Mouse (Mus musculus): ENCODE measurements around the gene Slc24a5. TPM values are rescaled to one million over a fixed set of nuclear protein-coding genes. Genes with fewer than 3 reads are reported as not detected.

The Slc24a5 gene
- polyA plus RNA-seq, 1 experiment from 2014 or later: 4.0 TPM

DNA sequence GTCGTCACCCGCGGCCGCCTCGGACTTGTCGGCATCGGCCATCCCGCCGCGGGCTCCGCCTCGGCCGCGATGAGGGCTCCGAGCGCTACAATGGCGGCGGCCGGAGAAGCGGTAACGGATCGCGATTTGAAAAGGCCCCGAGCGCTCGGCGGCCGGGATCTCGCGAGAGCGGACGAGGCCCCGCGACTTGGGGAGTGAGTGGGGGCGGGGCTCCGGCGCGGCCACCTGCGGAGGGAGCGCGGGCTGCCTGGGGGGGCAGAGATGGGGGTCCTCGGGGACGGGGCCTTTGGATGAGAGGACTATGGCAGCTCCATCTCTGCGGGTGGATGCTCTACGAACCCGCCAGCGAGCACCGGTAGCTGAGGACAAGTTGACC is 55.5 kb downstream of the Slc24a5 start, which contains the start of gene Myef2:
TSS of gene Myef2 (minus strand) at position 185 of the 376 bp plus-strand sequence.
- Histone ChIP-seq H3K9ac (replicated peaks) (peak within 1 kb of the TSS; percentile 96), H3K36me3 (no peaks in the 10 kb centered on the region), H3K9me3 (no peaks in the 10 kb centered on the region), H3K4me2 (replicated peaks) (peak within 1 kb of the TSS; percentile 77), H3K27ac (replicated peaks) (peak within 1 kb of the TSS; percentile 97), H3K4me3 (peak within 1 kb of the TSS; percentile 79), H3K4me1 (peaks cover 25% of the 10 kb centered on the region), H3K27me3 (0 out of 2 replicates have a peak, but pooled peaks cover 4% of the 10 kb centered on the region)
- peak; percentile 86 for ATAC-seq (ENCODE audit: low FRiP score, low read depth)
- WGBS: under 1% methylated on average over 37 of the region's 48 CpGs

DNA sequence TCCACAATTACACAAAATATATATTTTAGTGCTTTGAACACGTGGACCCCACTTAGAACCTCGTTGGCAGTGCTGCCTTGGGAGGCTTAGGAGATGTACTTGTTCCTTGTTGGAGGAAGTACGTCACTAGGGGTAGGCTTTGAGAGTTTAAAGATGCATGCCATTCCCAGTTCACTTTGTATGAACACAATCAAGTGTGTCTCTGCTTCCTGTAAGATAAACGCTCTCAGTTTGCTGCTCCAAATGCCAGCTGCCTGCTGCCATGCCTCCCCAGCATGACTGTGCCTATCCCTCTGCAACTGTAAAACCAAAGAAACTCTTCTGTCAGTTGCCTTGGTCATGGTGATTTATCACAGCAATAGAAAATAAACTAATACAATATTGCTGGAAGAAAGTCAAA is 57.9 kb downstream of the Slc24a5 start:
- Histone ChIP-seq H3K4me3 (no peak overlapping the region), H3K9ac (replicated peaks) (no peak overlapping the region), H3K36me3 (no peaks in the 10 kb centered on the region), H3K27me3 (0 out of 2 replicates have a peak, but pooled peaks cover 4% of the 10 kb centered on the region), H3K4me2 (replicated peaks) (no peak overlapping the region), H3K9me3 (no peaks in the 10 kb centered on the region), H3K4me1 (peaks cover 12% of the 10 kb centered on the region), H3K27ac (replicated peaks) (no peak overlapping the region)
- ATAC-seq (ENCODE audit: low FRiP score, low read depth): no peak
- 47% methylated on average over 4 of the region's 4 CpGs for WGBS

DNA sequence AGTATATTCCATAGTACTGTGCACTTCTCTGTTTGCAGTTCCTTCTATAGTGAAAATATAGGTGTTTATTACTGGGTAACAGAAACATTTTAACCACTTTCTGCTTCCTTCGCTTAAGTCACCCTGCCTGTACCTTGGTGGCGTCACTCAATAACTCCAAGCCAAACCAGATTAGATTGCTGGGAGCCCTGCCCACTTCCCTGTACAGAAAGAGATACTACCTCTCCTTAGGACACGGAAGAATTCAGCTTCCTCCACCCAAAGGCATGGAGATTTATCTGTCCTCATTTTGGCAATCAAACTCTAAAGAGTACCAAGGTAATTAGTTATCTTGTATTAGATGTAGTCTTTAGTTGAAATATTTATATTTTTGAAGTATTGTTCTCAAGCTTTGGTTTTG is 58.9 kb downstream of the Slc24a5 start:
- no peak for ATAC-seq (ENCODE audit: low FRiP score, low read depth)
- H3K27me3 ChIP-seq: 0 out of 2 replicates have a peak, but pooled peaks cover 4% of the 10 kb centered on the region

GRCm38 (mm10) chr2:125134113-125134512 is 66.2 kb downstream of the Slc24a5 start:
- no peak overlapping the region for H3K9ac ChIP-seq (replicated peaks)
- no peaks in the 10 kb centered on the region for H3K36me3 ChIP-seq
- H3K4me3 ChIP-seq: no peak overlapping the region
- no peak overlapping the region for H3K4me2 ChIP-seq (replicated peaks)
- no peak overlapping the region for H3K27ac ChIP-seq (replicated peaks)
- WGBS: 17% methylated on average over 4 of the region's 4 CpGs
- no peaks in the 10 kb centered on the region for H3K27me3 ChIP-seq
- peak; percentile 58 for ATAC-seq (ENCODE audit: low FRiP score, low read depth)
- peaks cover 15% of the 10 kb centered on the region for H3K4me1 ChIP-seq
- H3K9me3 ChIP-seq: no peaks in the 10 kb centered on the region

More for the DNA sequence above, 58.9 kb downstream of the Slc24a5 start:
- Histone ChIP-seq H3K4me3 (no peak overlapping the region), H3K4me2 (replicated peaks) (no peak overlapping the region), H3K27ac (replicated peaks) (no peak overlapping the region), H3K36me3 (no peaks in the 10 kb centered on the region), H3K9me3 (no peaks in the 10 kb centered on the region), H3K4me1 (peaks cover 4% of the 10 kb centered on the region; the same call in 1 of the 2 replicates), H3K9ac (replicated peaks) (no peak overlapping the region)
- WGBS: 86% methylated on average over 3 of the region's 3 CpGs

GRCm38 (mm10) chr2:125135903-125136811 is 68.2 kb downstream of the Slc24a5 start, which contains the start of gene Ctxn2:
Gene Ctxn2 (plus strand): TSS chr2:125136692.
- H3K4me3 ChIP-seq: peak within 1 kb of the TSS; percentile 44
- no peak within 1 kb of the TSS for H3K27ac ChIP-seq (replicated peaks)
- H3K36me3 ChIP-seq: no peaks in the 10 kb centered on the region
- H3K27me3 ChIP-seq: no peaks in the 10 kb centered on the region
- WGBS: 1% methylated on average over 39 of the region's 39 CpGs
- H3K4me1 ChIP-seq: peaks cover 15% of the 10 kb centered on the region
- peak within 1 kb of the TSS; percentile 73 for H3K4me2 ChIP-seq (replicated peaks)
- peak; percentile 54 for ATAC-seq (ENCODE audit: low FRiP score, low read depth)
- H3K9me3 ChIP-seq: no peaks in the 10 kb centered on the region
- peak within 1 kb of the TSS; percentile 51 for H3K9ac ChIP-seq (replicated peaks)

DNA sequence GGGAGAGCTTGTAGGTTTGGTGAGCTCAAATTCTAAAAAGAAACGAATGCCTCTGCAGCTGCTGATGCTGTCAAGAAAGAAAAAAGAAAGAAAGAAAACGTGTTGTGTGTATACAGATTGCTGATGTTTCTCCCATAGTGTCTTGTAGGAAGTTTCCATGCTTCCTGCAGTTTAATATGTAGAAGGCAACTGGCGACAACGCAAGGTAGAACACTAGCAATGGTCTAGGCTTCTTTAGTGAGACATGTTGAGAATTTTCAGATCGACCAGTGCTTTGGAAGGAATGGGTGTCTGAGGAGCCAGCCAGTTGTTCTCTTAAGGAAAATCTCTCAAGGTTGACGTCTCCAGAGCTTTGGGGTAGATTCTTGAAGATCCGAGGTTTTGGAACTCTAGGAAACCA is 68.9 kb downstream of the Slc24a5 start:
- Histone ChIP-seq H3K4me1 (peaks cover 15% of the 10 kb centered on the region), H3K9me3 (no peaks in the 10 kb centered on the region), H3K27me3 (no peaks in the 10 kb centered on the region), H3K9ac (replicated peaks) (no peak overlapping the region; the same call in 1 of the 2 replicates), H3K4me2 (replicated peaks) (peak overlapping the region; percentile 73), H3K4me3 (peak overlapping the region; percentile 44), H3K27ac (replicated peaks) (no peak overlapping the region), H3K36me3 (no peaks in the 10 kb centered on the region)
- WGBS: 26% methylated on average over 7 of the region's 7 CpGs
- ATAC-seq (ENCODE audit: low FRiP score, low read depth): no peak

Other genes with a start within 250 kb of the Slc24a5 start
- gene Myef2, start 55.5 kb downstream of the Slc24a5 start, polyA plus RNA-seq (2016; fragmentation: Nextera tagmentation; extraction: Ambion mirVana): 251 and 275 TPM in 2 replicates
- gene Ctxn2, start 68.6 kb downstream of the Slc24a5 start, polyA plus RNA-seq (2016; fragmentation: Nextera tagmentation; extraction: Ambion mirVana): 0.41 TPM in 1 of 2 replicates, not detected in the other
- not detected in 2 replicates for gene Slc12a1, start 84.4 kb downstream of the Slc24a5 start, polyA plus RNA-seq (2016; fragmentation: Nextera tagmentation; extraction: Ambion mirVana)
- gene Dut, start 179.1 kb downstream of the Slc24a5 start, polyA plus RNA-seq (2016; fragmentation: Nextera tagmentation; extraction: Ambion mirVana): 154 and 160 TPM in 2 replicates